Mouse (Mus musculus): ENCODE measurements around the gene Heatr1.

Heatr1 gene

DNA sequence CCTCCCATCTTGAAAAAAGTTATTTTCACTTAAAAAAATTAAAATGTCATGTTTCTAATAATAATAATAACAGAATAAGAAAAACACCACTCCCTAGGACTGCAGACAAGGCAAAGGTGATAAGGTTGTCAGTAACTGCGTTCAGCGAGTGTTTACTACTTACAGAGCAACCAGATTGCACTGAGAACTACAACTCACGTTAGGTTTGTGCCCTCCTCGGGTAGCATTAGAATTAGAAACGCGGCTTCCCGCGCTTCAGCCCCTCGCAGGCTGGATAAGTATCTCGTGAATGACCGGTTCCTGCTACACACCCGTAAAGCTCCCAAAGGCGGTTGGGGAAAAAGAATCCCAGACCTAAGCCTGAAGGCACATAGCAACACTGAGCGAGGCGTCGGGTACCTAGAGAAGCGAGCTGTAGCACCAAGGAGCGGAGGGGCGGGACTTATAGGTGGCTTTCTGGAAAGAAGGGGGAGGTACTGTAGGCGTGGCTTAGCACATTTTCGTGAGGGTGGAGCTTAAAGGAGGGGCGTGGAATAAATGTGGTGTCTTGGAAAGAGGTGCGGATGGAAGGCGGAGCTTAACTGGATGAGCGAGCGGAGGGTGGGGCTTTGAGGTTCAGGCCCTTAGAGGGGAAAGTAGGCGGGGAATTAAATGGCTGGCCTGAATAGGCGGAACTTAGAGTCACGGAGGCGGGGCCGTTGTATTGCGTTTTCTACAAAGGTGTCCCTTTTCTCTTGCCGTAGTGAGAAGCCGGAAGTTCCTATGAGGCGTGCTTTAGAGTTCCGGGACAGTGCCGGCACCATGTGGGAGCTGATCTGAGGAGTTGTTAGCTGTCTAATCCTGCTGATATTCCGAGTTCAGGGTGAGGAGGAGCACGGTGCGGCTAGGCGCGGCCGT is at the start of gene Heatr1:
TSS of gene Heatr1 (plus strand) at position 419 of the 897 bp plus-strand sequence.
- DNase-seq = peak; percentile 86 to 96

DNA sequence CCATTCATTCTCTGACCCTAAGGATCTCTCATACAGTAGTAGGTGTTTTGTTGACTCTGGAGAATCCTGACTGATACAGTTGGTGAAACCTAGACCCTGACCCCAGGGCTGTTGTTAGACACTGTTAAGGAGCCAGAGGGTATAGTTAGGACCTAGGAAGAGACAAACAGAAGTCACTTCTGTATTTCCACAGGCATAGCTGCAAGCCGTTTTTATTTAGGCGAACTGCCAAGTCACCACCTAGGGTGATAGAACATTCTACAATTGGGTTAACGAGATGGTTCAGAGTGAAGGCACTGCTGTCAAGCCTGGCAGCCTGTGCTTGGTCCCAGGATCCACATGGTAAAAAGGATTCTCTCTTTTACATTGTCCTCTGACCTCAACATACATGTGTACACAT is 48.0 kb upstream of the Heatr1 start:
- no peak for DNase-seq

DNA sequence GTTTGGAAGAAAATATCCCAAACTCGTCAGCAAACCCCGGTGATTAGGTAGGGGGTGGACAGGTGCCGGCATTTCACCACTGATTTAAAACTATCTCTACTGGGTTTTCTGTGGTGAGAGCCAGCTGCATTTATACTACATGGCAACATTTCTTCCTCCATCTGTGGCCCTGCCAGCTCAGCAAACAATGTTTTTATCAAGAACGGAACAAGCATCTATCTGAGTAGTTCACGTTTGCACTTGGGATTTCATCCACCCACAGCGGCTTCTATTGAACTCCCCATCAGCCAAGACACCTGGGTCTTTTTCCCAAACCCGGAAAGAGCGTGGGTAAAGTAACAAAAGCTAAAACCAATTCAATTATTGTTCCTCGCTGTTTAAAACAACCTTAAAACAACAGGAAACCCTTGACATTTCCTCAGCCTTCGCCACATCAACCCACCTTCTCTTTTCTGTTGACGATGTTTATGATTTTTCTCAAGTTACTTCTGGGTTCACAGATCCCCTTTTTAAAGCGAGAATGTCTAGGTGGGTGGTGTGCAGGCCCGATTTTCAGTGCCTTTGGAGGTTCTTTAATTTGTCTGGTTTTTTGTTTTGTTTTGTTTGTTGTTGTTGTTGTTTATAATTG is 45.5 kb upstream of the Heatr1 start:
- no peak for DNase-seq

DNA sequence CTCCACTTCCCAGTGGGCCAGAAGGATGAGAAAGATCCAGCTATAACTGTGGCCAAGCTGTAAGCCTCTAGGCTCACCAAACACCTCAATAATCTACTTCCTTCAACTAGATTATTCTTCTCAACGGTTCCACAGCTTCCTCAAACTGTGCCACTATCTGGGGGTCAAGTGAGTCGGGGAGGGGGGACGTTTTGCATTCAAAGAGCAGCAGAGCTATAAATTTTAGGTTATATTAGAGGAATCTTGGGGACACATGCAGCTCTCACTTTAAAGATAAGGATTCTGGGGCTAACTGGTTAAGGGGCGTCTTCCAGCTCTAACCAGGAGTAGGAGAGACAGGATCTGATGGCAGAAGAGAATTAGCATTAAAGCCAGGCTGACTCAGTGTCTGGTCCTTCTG is 38.6 kb upstream of the Heatr1 start:
- no peak for DNase-seq

DNA sequence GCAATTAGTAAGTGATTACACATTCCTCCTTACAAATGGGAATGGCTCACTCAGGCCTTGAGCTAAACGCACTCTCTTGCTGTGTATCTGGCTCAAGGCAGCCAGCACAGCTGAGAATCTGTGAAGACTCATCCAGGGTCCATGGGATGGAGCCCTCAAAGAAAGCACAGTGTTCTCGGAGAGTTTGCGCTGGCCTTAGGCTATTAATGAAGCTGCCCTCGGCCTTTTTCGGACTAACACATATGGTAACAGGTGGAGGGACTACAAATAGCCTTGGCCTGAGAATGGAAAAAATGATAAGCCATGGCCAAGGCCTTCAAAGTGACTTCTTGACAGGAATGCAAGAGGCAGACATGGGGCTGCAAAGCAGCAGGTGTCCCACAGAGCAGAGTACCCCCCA is 37.3 kb upstream of the Heatr1 start:
- DNase-seq = no peak

DNA sequence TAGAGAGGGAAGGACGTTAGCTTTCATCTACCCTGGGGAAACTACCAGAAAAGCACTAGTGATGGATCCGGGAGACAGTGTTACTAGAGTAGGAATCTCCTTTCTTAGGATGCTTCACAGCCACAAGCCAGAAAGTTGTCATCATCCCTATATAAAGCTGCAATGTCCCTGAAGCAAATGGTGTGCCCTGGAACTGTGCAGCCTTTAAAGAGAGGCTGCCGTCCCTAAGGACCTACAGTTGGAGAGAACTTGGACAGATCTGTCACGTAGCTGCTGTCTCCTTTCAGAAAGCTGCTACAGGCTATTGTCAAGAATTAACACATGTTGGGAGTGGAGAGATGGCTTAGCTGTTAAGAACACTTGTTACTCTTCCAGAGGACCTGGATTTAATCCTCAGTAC is 33.3 kb upstream of the Heatr1 start:
- DNase-seq = no peak

DNA sequence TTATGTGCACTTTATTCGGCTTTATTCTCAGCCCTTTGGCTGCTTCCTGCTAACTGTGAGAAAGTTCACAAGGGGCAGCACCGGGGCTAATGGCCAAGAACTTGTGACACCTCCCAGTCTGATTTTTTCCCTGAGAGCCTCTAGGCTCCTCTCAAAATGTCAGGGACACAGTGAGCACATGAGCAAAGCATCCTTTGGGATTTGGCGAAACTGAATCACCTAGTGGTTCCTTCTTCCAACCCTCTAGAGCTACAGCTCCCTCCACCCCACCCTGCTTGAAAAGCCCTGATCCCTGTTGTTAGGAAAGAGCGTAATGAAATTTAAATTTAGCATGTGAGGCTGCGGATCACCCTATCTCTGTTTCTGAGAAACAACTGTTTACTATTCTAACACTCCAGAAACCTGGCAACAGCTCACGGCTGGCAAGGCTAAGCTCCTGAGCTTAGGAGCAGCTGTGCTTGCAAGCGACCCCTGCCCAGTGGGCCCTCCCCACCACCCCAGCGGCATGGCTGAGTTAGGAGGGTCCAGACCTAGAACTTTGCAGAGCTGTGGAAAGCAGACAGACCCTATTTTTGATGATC is 25.7 kb upstream of the Heatr1 start:
- no peak for DNase-seq

DNA sequence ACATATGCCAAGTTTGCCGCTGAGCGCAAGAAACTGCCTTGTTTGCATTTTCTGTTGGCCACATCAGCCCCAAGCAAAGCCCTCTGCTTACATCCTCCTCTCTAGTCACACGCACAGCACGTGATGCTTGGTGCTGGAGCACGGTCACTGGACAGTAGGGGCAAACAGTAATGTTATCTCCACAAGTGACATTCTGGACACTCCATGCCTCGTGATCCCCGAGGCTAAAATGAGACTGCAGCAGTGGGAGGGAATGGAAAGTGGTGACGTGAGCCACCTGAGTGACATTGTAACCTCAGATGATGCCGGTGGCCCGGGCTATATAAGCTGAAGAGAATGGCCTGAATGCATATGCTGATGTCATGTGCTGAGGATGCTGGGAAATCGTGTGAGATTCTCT is 24.9 kb upstream of the Heatr1 start:
- DNase-seq = no peak

DNA sequence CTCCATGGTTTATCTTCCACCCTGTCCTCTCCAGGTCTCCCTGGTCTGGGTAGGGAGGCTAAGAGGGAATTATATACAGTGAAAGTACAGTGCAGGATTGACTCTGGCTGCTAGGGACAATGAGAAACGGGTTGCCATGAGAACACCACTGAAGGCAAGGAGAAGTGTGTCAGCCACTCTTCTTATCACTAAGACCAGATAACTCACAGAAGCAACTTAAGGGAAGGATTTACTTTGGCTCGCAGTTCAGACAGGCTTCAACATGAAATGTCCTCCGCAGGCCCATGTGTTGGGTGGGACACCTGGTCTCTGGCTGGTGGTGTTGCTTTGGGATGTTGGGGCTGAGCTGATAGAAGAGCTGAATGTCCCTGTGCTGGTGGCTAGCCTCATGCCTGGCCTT is 22.1 kb upstream of the Heatr1 start:
- no peak for DNase-seq

DNA sequence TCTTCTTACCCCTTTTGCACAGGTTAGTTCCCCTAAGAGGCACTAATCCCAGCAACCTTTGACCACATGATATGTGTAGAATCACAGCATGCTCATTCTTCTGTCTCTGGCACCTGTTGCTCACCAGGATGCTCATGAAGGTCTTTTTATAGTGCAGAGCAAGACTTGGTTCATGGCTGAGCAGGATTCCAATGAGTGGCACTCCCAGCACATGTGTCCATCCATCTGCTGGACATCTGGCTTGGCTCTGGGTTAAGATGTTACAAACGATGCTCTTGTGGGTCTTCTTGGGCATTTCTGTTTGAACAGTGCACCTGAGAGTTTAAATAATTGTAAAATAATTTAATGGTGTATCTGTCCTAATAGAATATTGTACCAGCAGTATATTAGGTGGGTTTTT is 18.0 kb upstream of the Heatr1 start:
- DNase-seq = no peak

DNA sequence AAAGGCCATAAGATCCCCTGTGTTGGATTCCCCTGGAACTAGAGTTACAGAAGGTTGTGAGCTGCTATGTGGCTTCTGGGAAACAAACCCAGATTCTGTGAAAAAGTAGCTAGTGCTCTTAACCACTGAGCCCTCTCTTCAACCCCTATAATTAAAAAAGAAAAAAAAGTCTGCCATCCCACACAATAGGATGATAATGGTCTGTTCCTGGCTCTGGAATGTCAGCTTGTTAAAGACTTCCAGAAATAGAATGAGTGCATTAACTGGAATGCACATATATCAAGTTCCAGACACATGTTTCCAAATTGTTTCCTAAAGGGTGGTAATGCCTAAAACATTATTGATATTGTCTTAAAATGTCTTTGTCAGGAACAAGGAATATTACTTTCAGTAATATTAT is 10.0 kb upstream of the Heatr1 start:
- no peak for DNase-seq

DNA sequence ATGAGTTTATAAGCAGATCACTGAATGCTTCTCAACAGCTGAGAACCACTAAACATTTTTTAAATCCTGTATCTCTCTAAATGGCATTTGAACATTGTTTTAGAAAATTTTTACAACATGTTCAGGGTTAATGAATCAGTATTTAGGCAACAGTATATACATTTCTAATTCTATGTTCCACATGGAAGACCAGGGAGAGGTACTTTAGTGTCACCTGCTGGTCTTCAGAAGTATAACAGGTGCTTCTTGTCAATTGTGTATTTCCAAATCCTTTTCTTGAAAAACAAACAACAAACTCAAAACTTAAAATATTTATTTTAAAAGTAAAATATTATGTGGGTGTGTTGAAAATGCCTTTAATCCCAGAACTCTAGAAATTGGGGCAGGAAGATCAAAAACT is 8.5 kb upstream of the Heatr1 start:
- no peak for DNase-seq

DNA sequence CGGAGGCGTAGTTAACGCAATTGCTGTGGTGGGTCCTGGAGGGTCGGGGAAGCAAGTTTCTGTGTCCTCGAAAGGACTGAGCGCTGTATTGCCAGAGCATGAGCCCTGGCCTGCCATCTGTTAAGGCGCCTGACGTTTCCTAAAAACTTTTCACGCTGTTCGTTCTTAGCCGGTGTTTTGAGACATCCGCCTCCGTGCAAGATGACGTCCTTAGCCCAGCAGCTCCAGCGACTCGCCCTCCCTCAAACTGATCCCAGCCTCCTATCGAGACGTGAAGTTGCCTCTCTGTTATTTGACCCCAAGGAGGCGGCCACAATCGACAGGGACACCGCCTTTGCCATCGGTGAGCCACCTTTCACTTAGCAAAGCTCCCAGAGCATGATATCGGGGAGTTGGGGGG is 744 bp downstream of the Heatr1 start:
- DNase-seq = peak in 1 of 2 experiments; percentile 14

DNA sequence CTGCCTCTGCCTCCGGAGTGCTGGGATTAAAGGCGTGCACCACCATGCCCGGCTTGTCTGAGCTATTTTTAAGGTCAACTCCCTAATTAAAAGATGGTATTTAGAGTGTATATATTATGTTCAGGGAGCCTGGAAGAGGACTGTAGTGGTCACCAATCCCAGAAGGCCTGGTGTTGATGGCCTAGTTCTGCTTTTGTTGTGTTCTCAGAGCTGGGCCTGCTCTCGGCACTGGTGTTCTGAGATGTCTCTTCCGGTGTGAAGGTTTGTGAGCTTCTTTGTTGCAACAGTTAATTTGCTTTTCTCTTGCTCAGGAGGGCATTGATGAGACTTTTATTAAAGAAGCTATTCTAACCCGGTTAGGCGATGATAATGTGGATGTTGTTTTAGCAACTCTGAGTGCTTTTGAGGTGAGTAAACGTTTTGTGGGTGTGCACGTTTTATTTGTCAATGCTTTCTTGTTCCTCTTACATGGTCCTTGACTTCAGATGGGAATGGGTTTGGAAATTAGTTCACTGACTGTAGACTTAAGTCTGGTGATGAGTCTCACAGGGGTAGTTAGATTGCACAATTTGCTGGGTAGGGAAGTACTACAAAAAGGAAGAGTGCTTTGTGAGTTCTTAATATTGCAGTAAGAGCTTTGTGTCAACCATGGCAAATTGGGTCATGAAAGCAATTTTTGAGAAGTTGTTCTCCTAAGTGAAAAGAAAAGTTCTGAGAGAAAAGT is 13.7 kb downstream of the Heatr1 start:
- no peak for DNase-seq

DNA sequence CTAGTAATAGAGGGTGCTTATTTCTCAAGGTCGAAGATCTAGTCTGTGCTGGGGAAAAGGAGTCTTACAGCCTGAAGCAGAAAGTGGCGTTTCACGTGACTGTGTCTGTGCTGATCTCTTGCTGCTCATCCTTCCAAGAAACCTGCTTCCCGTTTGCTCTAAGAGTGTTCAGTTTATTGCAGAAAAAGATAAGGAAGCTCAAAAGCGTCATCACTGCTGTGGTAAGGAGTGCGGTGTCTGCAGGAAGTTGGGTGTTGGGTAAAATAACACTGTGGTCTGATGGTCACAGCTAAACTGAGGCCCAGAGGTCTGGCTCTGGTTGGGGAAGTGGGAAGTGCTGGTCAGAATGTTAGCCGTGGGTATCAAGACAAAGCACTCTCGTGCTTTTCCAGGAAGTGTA is 17.2 kb downstream of the Heatr1 start:
- DNase-seq = no peak

DNA sequence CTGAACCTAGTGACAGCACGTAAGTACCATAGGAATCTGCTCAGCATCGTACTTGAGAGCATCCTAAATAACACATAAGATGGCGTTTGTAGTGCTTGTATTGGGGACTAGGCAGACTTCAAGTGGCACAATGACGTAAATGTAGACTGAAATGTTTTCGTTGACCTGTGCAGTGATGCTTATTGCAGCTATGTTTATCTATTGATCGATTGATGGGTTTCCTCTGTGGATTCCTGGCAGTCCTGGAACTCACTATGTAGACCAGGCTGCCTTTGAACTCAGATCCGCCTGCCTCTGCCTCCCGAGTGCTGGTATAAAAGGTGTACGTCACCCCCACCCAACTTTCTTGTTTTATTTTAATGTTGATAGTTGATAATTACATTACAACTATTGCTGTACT is 25.8 kb downstream of the Heatr1 start:
- no peak for DNase-seq

DNA sequence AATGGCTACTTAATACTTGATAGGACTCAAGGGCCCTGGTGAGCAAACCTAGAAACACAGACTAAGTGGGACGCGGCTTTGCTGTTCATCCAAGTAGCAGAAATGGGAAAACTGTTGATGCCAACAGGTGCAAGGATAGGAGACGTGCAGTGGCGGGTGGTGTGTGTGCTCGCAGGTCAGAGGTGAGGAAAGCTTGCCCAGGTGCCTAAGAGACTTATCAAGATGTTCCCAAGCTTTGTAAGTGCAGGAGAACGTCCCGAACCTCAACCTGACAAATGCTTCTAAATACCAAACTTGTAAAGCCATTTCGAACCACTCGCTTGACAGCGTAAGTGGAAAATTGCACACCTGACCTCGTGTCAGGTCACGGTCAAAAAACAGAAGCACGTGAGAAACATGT is 33.7 kb downstream of the Heatr1 start:
- no peak for DNase-seq

DNA sequence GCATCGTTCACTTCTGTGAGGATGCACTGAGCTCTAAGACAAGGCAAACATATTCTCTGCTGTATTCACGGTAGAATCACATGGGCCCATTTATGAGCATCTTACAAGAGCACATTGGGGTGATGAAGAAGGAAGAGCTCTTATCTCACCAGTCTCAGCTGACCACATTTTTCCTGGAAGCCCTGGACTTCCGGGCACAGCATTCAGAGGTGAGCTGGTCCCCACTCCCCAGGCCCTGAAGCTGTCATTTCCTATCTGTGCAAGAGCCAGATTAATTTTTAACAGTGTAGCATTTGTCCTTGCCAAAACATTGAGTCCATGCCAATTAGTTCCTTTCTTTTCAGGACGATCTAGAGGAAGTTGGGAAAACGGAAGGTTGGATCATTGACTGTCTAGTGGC is 39.0 kb downstream of the Heatr1 start:
- DNase-seq = no peak

DNA sequence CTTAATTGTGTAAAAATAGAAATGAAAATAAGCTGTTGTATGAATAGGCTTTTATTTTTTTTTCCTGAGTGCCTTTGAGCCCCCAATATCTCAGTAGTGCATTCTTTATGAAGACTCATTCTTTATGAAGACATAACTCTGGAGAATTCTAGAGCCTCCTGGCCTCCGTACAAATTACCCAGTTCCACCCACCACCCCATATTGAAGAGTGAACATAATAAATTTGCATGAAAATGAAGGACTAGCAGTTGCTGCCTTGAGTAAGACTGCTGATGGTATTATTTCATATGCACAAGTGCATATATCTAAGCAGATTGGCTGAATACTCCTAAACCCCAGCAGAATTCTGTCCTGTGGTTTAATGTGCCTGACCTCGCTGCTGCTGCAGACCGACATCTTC is 44.8 kb downstream of the Heatr1 start:
- no peak for DNase-seq

DNA sequence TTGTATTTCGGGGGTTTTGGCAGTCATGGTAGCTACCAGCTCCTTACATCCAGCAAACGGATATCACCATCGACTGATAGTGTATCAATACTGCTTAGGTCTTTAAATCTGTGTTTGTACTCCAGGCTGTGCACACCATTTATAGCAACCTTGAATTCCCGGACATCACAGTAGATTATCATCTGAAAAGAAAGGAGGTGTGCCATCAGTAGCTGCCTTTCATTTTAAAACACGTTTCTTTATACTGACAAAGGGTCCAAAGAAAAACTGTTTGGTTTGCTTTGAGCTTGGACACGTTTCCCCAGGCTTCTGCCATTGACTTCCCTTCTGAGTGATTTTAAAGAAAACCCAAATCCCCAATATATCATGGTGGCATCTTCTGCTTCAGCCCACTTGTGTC is 46.0 kb downstream of the Heatr1 start:
- no peak for DNase-seq

DNA sequence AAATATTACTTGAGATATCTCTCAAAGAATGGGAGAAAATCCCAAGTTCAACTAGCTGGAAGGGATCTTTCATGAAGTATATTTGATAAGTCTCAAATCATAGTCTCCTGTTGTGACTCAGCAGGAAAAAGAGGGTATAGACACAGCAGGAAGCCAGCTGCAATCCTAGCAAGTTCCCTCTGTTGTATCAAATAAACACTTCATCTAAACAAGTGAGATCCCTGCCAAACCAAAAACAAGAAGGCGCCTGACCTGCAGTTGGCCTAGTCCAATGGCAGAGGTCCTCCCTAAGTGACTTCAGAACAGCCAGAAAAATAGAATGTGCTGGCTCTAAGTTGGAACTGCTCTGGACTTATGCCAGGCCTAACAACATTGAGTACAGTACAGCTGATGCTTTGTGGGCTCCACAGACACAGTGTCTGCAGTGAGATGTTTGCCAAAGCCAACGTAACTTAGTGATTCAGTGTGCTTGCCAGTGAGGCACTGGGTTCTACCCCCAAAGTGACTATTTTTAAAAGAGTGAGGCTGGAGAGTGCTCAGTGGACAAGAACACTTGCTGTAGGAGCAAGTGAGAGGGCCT is 47.3 kb downstream of the Heatr1 start:
- no peak for DNase-seq

DNA sequence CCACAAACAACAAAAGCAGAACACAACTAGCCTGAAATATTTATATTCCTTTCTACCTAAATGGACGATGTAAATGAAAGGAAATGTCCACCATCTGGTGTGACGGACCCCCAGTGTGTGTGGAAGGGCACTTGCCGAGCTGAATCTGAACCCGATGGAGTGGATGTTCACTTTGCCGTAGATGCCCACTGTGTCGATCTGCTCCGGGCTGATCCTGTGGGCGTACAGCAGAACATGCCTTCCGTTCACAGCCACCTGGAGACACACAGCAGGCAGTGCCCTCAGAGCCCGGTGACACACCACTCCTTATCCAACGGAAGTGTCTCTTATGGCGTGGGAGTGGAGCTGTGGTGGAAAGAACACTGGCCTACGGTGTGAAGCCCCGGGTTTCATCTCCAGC is 58.3 kb downstream of the Heatr1 start:
- peak; percentile 46 to 50 for DNase-seq
